Mouse (Mus musculus) heart, embryonic 11.5 days (tissue): Measurements from ENCODE around the gene Hdac7. TPM values are rescaled to one million over a fixed set of nuclear protein-coding genes. Genes with fewer than 3 reads are reported as not detected.

Source experiments
- ATAC-seq: fragments of 200-750 bp; cut with Nextera tagmentation; replicated peaks from 2 replicates; pipeline ENCODE4 v1.8.0; 2017; ENCODE audit warnings: moderate library complexity; ENCODE audit not compliant: insufficient number of reproducible peaks, low FRiP score, low TSS enrichment
- H3K27ac ChIP-seq: fragments of 300-500 bp; sonication (generic); 2 replicates; pipeline ENCODE4 v1.5.1; 2014; ENCODE audit warnings: mild to moderate bottlenecking, low read depth, low read length
- H3K27me3 ChIP-seq: fragments of 300-500 bp; sonication (generic); 2 replicates; pipeline ENCODE4 v1.6.1; 2014; ENCODE audit warnings: mild to moderate bottlenecking, low read length, mixed read lengths; ENCODE audit not compliant: control insufficient read depth, insufficient read depth
- H3K36me3 ChIP-seq: fragments of 300-500 bp; sonication (generic); 2 replicates; pipeline ENCODE4 v1.6.1; 2014; ENCODE audit warnings: mild to moderate bottlenecking, low read length, moderate library complexity, mixed read lengths; ENCODE audit not compliant: control insufficient read depth, insufficient read depth
- H3K4me1 ChIP-seq: fragments of 300-500 bp; sonication (generic); 2 replicates; pipeline ENCODE4 v1.6.1; 2014; ENCODE audit warnings: low read length; ENCODE audit not compliant: control insufficient read depth, insufficient read depth
- H3K4me2 ChIP-seq: fragments of 300-500 bp; sonication (generic); 2 replicates; pipeline ENCODE4 v1.6.1; 2014; ENCODE audit warnings: mild to moderate bottlenecking, moderate library complexity
- H3K4me3 ChIP-seq: fragments of 300-500 bp; sonication (generic); 2 replicates; pipeline ENCODE4 v1.5.1; 2014; ENCODE audit warnings: low read depth, low read length
- H3K9ac ChIP-seq: fragments of 300-500 bp; sonication (generic); 2 replicates; pipeline ENCODE4 v1.6.1; 2014; ENCODE audit warnings: mild to moderate bottlenecking, low read depth, low read length, moderate library complexity
- H3K9me3 ChIP-seq: fragments of 300-500 bp; sonication (generic); replicated peaks from 2 replicates; pipeline ENCODE4 v1.6.1; 2016; ENCODE audit warnings: low read length; ENCODE audit not compliant: control insufficient read depth
- WGBS: fragments of 180-500 bp; shearing (Covaris S2); extraction: QIAGEN DNeasy Blood & Tissue Kit; methylation state at CpG from one replicate; pipeline ENCODE4 v1.1.7; 2014; ENCODE audit not compliant: insufficient replicate concordance; 5-methylcytosine and 5-hydroxymethylcytosine counted together
- polyA plus RNA-seq: library from polyadenylated mRNA; unstranded; fragments of >200 nt; fragmentation: Nextera tagmentation; extraction: Ambion mirVana; gene quantifications from 2 replicates; pipeline ENCODE4 v1.2.1, GENCODE M21; 2014

The Hdac7 gene
- polyA plus RNA-seq, 1 experiment from 2014 or later: 24.6 TPM

- Histone ChIP-seq H3K9me3 (no peaks in the 10 kb centered on the region; the same call in 1 of the 2 replicates), H3K4me1 (peaks cover 21% of the 10 kb centered on the region), H3K27me3 (peaks cover 9% of the 10 kb centered on the region; the same call in 1 of the 2 replicates), H3K27ac (peak overlapping the region; percentile 51; the same call in 1 of the 2 replicates), H3K9ac (no peak overlapping the region), H3K4me2 (no peak overlapping the region), H3K36me3 (no peaks in the 10 kb centered on the region), H3K4me3 (no peak overlapping the region)
- WGBS: 37% methylated on average over 8 of the region's 8 CpGs
- no peak for ATAC-seq
These were observed 20.2 kb upstream of the Hdac7 start for GRCm38 (mm10) chr15:97864361-97865045.

DNA sequence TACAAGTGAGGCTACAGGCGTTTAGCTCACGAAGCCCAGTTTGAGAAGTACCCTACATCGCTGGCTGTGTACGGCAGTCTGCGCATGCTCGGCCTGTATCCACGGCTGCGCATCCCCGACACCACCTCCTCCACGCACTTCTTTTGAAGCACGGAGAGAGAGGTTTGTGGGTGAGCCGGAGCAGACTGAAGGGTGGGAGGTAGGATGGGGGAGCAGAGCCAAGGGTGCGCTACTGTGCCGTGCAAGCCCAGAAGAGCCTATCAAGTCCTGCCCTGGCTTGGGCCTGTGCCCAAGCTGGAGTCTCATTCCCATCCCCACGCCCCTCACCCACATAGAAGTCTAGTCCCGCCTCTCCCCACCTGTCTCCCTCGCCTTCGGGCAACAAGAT lies 19.2 kb upstream of the Hdac7 start:
- H3K4me2 ChIP-seq: peak overlapping the region; percentile 16; the same call in 1 of the 2 replicates

GRCm38 (mm10) chr15:97862881-97863493 lies 18.7 kb upstream of the Hdac7 start:
- no peaks in the 10 kb centered on the region for H3K36me3 ChIP-seq
- no peak overlapping the region for H3K27ac ChIP-seq
- H3K4me3 ChIP-seq: no peak overlapping the region
- peaks cover 9% of the 10 kb centered on the region; the same call in 1 of the 2 replicates for H3K27me3 ChIP-seq
- no peaks in the 10 kb centered on the region; the same call in 1 of the 2 replicates for H3K9me3 ChIP-seq
- 26% methylated on average over 14 of the region's 14 CpGs for WGBS
- H3K4me1 ChIP-seq: peaks cover 21% of the 10 kb centered on the region
- ATAC-seq: no peak
- no peak overlapping the region for H3K9ac ChIP-seq
- peak overlapping the region; percentile 16 for H3K4me2 ChIP-seq

More for the DNA sequence above, 19.2 kb upstream of the Hdac7 start:
- 0 out of 2 replicates have a peak, but pooled peaks have one; percentile 29 for ATAC-seq
- no peak overlapping the region for H3K9ac ChIP-seq
- no peaks in the 10 kb centered on the region; the same call in 1 of the 2 replicates for H3K9me3 ChIP-seq
- H3K4me1 ChIP-seq: peaks cover 21% of the 10 kb centered on the region
- H3K27ac ChIP-seq: no peak overlapping the region
- H3K27me3 ChIP-seq: peaks cover 9% of the 10 kb centered on the region; the same call in 1 of the 2 replicates
- H3K4me3 ChIP-seq: no peak overlapping the region
- 59% methylated on average over 18 of the region's 18 CpGs for WGBS
- no peaks in the 10 kb centered on the region for H3K36me3 ChIP-seq

DNA sequence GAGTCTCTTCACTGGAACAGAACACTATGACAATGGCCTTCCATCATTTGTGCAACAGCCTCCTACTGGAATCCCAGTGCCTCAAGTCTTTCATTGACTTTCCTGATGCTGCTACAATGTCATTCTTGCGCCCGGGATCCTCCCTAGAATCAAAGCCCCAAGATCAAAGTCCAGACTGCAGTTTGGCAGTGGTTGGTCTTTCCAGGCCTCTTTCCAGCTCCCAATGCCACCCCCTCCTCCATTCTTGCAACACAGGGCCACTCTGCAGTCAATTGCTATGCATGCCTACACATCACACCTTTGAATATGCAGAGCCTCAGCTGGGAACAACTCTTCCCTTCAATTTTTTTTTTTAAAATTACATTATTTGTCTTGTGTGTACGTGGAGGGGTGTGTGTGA lies 16.1 kb upstream of the Hdac7 start:
- Histone ChIP-seq H3K36me3 (no peaks in the 10 kb centered on the region), H3K4me1 (peaks cover 21% of the 10 kb centered on the region), H3K4me3 (no peak overlapping the region), H3K4me2 (no peak overlapping the region), H3K27ac (no peak overlapping the region), H3K27me3 (peaks cover 18% of the 10 kb centered on the region), H3K9ac (no peak overlapping the region), H3K9me3 (no peaks in the 10 kb centered on the region)
- 84% methylated on average over 3 of the region's 3 CpGs for WGBS
- ATAC-seq: no peak

GRCm38 (mm10) chr15:97858431-97858830 lies 14.1 kb upstream of the Hdac7 start:
- H3K9ac ChIP-seq: no peak overlapping the region
- no peak overlapping the region for H3K4me3 ChIP-seq
- H3K27ac ChIP-seq: no peak overlapping the region
- H3K36me3 ChIP-seq: no peaks in the 10 kb centered on the region
- no peak overlapping the region for H3K4me2 ChIP-seq
- WGBS: 75% methylated on average over 4 of the region's 4 CpGs
- H3K4me1 ChIP-seq: peaks cover 9% of the 10 kb centered on the region
- H3K27me3 ChIP-seq: peaks cover 22% of the 10 kb centered on the region
- H3K9me3 ChIP-seq: no peaks in the 10 kb centered on the region
- no peak for ATAC-seq

DNA sequence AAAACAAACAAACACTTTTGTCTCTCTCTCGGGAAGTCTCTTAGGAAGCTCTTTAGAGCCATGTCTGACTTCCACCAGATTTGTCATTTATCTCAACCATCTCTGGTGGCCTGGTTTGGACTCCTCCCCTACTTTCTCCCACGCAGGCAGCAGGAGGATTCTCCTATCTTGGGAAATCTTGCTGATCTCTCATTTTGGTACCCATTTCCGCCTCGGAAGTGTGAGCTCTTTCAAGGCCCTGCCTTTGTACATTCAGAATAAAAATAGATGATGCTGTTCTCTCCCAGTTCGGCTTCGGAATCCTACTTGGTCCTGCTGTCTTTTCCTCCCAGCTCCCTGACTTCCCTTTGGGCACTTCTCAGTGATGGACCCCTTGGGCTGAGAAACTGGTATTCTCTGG lies 10.2 kb upstream of the Hdac7 start:
- Histone ChIP-seq H3K36me3 (no peaks in the 10 kb centered on the region), H3K27me3 (peaks cover 13% of the 10 kb centered on the region), H3K9ac (no peak overlapping the region), H3K4me2 (no peak overlapping the region), H3K4me3 (no peak overlapping the region), H3K4me1 (no peaks in the 10 kb centered on the region), H3K9me3 (no peaks in the 10 kb centered on the region), H3K27ac (no peak overlapping the region)
- 47% methylated on average over 6 of the region's 6 CpGs for WGBS
- no peak for ATAC-seq

DNA sequence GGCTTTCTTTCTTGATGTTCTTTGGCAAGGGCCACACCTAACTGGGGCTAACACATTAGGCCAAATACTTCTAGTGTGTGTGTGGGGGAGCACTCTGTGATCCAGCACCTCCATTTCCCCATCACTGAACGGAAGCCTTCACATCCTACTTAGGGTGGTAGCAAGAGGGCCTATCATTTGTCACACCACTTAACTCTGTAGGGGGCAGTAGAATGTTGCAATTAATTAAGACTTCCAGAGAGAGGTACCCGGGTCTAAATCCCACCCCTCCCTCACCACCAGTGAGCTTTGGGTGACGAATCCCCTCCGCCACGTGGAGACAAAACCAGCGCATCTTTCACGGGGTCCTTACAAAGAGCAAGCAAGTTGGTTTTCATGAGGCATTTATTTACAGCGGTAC lies 9.8 kb upstream of the Hdac7 start:
- Histone ChIP-seq H3K9ac (no peak overlapping the region), H3K4me1 (peaks cover 3% of the 10 kb centered on the region; the same call in 1 of the 2 replicates), H3K36me3 (no peaks in the 10 kb centered on the region), H3K9me3 (no peaks in the 10 kb centered on the region), H3K4me2 (no peak overlapping the region), H3K4me3 (no peak overlapping the region), H3K27ac (no peak overlapping the region), H3K27me3 (peaks cover 13% of the 10 kb centered on the region)
- no peak for ATAC-seq
- 37% methylated on average over 8 of the region's 8 CpGs for WGBS

DNA sequence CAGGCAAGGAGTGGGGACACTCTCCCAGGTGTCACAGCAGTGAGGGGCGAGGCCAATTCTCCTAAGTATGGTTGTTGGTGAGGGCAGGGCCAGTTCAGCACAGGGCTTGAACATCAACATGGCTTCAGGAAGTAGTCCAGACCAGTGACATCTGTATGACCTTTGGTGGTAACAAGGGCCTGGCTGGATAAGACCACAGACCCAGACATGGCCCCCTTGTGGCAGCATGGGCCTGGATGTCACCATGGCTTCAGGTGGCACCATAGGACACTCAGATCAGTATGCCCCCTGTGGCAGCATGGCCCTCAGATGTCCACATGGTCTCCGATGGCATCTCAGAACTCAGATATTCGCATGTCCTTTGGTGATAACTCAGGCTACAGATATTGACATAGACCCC lies 8.0 kb upstream of the Hdac7 start:
- WGBS: 80% methylated on average over 3 of the region's 3 CpGs
- Histone ChIP-seq H3K27ac (no peak overlapping the region), H3K36me3 (no peaks in the 10 kb centered on the region), H3K9ac (no peak overlapping the region), H3K4me2 (no peak overlapping the region), H3K4me1 (peaks cover 4% of the 10 kb centered on the region; the same call in 1 of the 2 replicates), H3K9me3 (no peaks in the 10 kb centered on the region), H3K4me3 (no peak overlapping the region), H3K27me3 (peaks cover 13% of the 10 kb centered on the region)
- no peak for ATAC-seq
